Mouse (Mus musculus) bone marrow macrophage, adult 2 months (primary cell): ENCODE results near the gene Sft2d1.

Source experiments
- CTCF ChIP-seq: IDR thresholded peaks from 2 replicates; pipeline ENCODE4 v1.5.1; 2012; ENCODE audit warnings: low read depth, mild to moderate bottlenecking, low read length, moderate library complexity
- POLR2A ChIP-seq: IDR thresholded peaks from 2 replicates; pipeline ENCODE4 v1.6.1; 2012; ENCODE audit warnings: mild to moderate bottlenecking, low read depth, low read length, borderline replicate concordance

DNA sequence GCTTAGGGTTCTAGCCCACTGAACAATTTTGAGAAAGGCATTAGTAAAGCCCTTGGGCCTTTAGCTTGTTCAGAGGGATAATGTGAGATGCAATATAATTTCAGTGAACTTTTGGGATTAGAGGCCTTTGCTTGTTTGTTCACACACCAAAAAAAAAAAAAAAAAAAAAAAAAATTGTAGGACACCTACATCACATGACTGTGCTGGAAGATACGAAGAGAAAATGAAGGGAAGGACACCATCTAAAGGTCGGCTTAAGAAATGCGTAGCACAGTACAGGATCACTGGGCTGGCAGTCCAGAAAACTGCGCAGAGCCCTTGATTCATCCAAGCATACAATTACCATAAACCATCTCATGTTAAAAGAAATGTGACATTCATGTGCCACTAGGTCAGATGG lies 9.4 kb upstream of the Sft2d1 start:
- TF ChIP-seq POLR2A (no peak), CTCF (no peak)
